Mouse (Mus musculus): ENCODE measurements at regions not wholly inside any gene's neighbourhood (a gene's known extent, or its start where the extent isn't known, plus 50 kb on each side); places are given as distances from the start of the nearest gene placed in this dataset.

DNA sequence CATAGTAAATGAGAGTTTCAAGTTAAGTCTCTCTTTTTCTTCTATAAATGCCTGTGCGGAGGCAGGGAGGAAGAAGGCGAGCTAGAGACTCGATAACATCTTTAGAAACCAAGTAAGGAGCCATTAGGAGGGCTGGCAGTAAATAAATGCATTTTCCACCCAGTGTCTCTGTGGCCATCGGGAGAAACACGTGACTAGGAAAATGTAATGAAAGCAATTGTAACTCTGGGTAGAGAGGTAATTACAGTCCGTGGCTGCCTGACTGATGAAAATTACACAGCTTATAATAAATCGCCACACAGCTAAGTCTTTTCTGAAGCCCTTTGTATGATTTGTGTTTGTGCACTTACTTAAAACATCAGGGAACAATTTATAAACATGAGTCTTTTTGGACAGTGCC lies 77.4 kb upstream of the Cox10 start:
- DNase-seq (ENCODE audit: low spot score in 2 of 2): no peak

DNA sequence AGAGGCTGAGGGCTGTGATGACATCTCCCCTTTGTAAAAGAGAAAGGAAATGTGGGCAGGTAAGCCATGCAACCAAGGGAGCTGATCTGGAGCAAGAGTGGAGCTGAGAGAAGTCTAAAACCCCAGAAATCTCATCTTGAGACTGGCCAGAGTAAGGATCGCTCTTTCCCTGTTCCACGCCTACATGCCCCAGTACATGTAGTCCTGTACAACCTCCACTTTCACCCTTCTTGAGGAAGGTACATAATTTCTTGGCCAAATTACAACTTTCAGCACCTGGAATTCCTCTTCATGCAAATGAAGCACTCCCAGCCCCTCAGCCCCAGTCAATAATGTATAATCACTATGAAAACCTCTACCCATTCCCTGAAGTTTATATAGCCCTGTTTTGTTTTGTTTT lies 60.2 kb upstream of the Cox10 start:
- no peak for DNase-seq (ENCODE audit: low spot score in 2 of 2)

DNA sequence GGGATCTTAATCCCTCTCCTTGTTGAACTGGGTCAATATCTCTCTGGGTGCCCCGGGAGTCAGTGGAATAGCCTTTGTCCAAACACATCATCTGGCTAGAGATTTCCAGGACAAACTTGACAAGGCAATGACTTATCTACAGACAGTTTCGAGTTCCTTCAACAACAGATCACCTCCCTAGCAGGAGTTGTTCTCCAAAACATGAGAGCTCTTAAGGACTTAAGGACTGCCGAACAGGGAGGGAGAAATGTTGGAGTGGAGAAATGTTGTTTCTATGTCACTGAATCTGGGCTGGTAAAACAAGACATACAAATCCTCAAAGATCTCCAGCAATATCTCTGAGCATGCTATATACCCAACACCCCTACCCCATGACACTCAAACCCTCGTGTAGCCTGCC lies 59.7 kb upstream of the Cox10 start:
- DNase-seq (ENCODE audit: low spot score in 2 of 2): no peak

DNA sequence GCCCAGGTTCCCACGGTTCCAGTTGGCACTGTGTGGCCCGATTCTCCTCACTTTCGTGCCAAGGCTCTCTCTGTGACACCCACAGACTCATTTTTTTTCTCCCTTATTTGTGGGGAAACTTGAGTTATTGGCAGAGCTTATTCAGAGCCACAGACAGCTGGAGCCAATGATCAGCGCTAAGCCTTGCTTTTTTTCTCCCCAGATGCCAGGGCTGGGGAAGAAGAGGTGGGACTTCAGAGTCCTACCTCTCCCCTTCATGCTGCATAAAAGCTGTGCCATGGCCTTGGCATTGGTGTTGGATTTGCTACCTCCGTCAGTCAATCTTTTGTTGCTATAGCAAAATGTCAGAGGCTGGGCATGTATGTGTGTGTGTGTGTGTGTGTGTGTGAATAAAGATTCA lies 56.5 kb upstream of the Cox10 start:
- no peak for DNase-seq (ENCODE audit: low spot score in 2 of 2)

DNA sequence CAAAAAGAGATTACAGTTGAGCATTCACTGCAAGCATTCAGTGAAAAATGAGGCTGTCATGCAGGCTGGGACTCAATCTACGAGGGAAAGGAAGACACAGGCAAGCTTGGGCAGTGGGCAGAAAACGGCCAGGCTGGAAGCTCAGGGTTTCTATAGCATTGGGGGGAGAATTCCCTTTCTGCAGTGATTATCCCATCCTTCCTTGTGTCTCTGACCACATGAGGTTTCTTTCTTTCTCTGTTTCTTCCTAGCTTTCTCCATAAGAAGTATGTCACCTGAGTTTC lies 56.0 kb upstream of the Cox10 start:
- no peak for DNase-seq (ENCODE audit: low spot score in 2 of 2)

DNA sequence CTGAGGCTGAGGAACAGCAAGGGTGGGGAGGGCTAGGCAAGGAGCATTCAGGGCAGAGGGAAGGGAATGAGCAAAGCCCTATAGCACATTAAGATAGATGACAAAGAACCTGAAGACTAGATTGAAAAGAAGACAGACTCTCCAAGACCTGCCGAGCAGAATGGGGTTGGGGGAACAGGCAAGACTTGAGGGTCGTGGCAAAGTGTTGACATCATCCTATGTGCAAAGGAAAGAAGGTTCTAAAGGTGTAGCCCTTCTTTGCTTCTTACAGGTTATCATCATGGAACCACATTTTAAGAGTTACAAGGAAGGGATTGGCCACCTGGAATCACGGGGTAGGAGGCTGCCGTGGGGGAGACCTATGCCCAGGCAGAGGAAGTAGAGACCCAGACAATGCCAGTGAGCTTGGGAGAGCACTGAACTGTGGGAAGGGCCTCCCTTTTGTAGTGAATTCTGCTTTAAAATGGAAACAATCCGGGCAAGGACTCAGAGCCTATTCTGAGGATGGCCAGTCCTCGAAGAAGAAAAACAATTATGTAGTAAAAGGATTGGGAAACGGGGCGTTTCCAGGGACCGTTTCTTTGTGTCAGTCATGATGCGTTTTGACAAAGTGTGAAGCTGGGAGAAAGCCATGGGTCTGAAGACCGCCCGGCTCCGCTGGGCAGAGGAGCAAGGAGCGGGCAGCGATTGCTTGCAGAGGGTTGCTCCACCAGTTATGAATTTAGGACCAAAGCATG lies 55.5 kb upstream of the Cox10 start:
- DNase-seq (ENCODE audit: low spot score in 2 of 2): no peak
